In genomic region chr9:79792841-79793835, GRCm38 (mm10) we compare ENCODE assay signal across 8 mouse cellular contexts. TPM values are rescaled to one million over a fixed set of nuclear protein-coding genes. Genes with fewer than 3 reads are reported as not detected.
A peak's percentile ranks its signal among the peaks of the same experiment; 100 is the strongest.
DNase-seq lines count a peak whose midpoint lies in the region; ATAC-seq and TF ChIP-seq lines count a peak whose summit lies in the region.

TSS of gene Tmem30a (minus strand) at chr9:79793507.

- peaks cover 29% of the 10 kb centered on the region for H3K4me1 ChIP-seq in hindbrain, embryonic 10.5 days (replicated peaks)
- no peaks in the 10 kb centered on the region for H3K4me1 ChIP-seq in lung, postnatal 0 days (ENCODE audit: insufficient read depth, low read depth, low read length)

- no peaks in the 10 kb centered on the region for H3K27me3 ChIP-seq in hindbrain, embryonic 10.5 days (ENCODE audit: insufficient read depth, poor library complexity, severe bottlenecking)
- no peaks in the 10 kb centered on the region for H3K27me3 ChIP-seq in lung, postnatal 0 days (replicated peaks; ENCODE audit: insufficient read depth, low read length)

- peak within 1 kb of the TSS; percentile 91 for H3K4me3 ChIP-seq in hindbrain, embryonic 10.5 days
- peak within 1 kb of the TSS; percentile 92 for H3K4me3 ChIP-seq in lung, postnatal 0 days (ENCODE audit: low read depth, low read length)

- TF ChIP-seq CTCF in lung, postnatal 0 days (IDR thresholded peaks at IDR 0.05), result peak; percentile 18; the same call in 1 of the 2 replicates

- TF ChIP-seq EP300 in lung, postnatal 0 days (IDR thresholded peaks at IDR 0.05), result no peak

- peak within 1 kb of the TSS; percentile 70 for H3K4me2 ChIP-seq in lung, postnatal 0 days (replicated peaks; ENCODE audit: low read depth, low read length)

- peak; percentile 98 for DNase-seq in MN1 (ENCODE audit: low spot score)
- DNase-seq in cerebellum, adult 9-10 months, result peak; percentile 97
- peak; percentile 95 for DNase-seq in hindbrain, embryonic 10.5 days (ENCODE audit: low spot score)
- DNase-seq in layer of hippocampus, adult 9-11 months, result peak; percentile 97
- peak; percentile 99 for DNase-seq in lung, postnatal 0 days (ENCODE audit: low spot score)
- peak; percentile 87 for DNase-seq in ovary, postnatal 14 days (ENCODE audit: low spot score)
- peak; percentile 91 for DNase-seq in thymus, postnatal 14 days

- peak within 1 kb of the TSS; percentile 87 for H3K9ac ChIP-seq in lung, postnatal 0 days (replicated peaks; ENCODE audit: low read depth)

- under 1% methylated on average over 91 of the region's 91 CpGs for WGBS in hindbrain, embryonic 10.5 days
- 1% methylated on average over 90 of the region's 91 CpGs for WGBS in lung, postnatal 0 days

- H3K36me3 ChIP-seq in hindbrain, embryonic 10.5 days, result no peaks in the 10 kb centered on the region
- H3K36me3 ChIP-seq in lung, postnatal 0 days (ENCODE audit: insufficient read depth, low read length), result no peaks in the 10 kb centered on the region

- peak; percentile 98 for ATAC-seq in frontal cortex, adult (ENCODE audit: low TSS enrichment)
- ATAC-seq in lung, postnatal 0 days, result peak; percentile 95

- no peaks in the 10 kb centered on the region for H3K9me3 ChIP-seq in hindbrain, embryonic 10.5 days
- no peaks in the 10 kb centered on the region for H3K9me3 ChIP-seq in lung, postnatal 0 days (ENCODE audit: low read length)

- peak within 1 kb of the TSS; percentile 95 for H3K27ac ChIP-seq in hindbrain, embryonic 10.5 days
- H3K27ac ChIP-seq in lung, postnatal 0 days (ENCODE audit: low read length), result peak within 1 kb of the TSS; percentile 90

RNA-seq across cellular contexts. Expression of gene Tmem30a, which starts in this region (rescaled TPM):
- 60.7 and 61.2 TPM in 2 replicates for polyA plus RNA-seq in hindbrain, embryonic 10.5 days (2016; fragmentation: Nextera tagmentation; extraction: Ambion mirVana)
- 129 and 140 TPM in 2 replicates for polyA plus RNA-seq in lung, postnatal 0 days (2015; fragmentation: Nextera tagmentation; extraction: Ambion mirVana)

Comparison
In these comparisons a context has a peak if more than half of its experiments do, and no peak if none do; other contexts are left out.
1. Peak in every context shown above with its lines: DNase-seq, ATAC-seq, H3K4me3 ChIP-seq and H3K27ac ChIP-seq.